Mouse (Mus musculus): ENCODE data around the gene Elavl4.

Elavl4 gene

GRCm38 (mm10) chr4:110351178-110352000 is at the start of gene Elavl4:
Gene Elavl4, minus strand, starts transcription at chr4:110351909.
- DNase-seq (ENCODE audit: low read depth, low spot score), result peak; percentile 50

GRCm38 (mm10) chr4:110397618-110398045 is 45.9 kb upstream of the Elavl4 start, which contains the start of gene Agbl4:
Gene Agbl4, plus strand, starts transcription at chr4:110397661.
- DNase-seq (ENCODE audit: low read depth, low spot score), result peak; percentile 65

GRCm38 (mm10) chr4:110396221-110396620 is 44.5 kb upstream of the Elavl4 start:
- DNase-seq (ENCODE audit: low read depth, low spot score), result no peak

- DNase-seq (ENCODE audit: low read depth, low spot score), result no peak
Measured at GRCm38 (mm10) chr4:110360568-110360967, 8.9 kb upstream of the Elavl4 start.

GRCm38 (mm10) chr4:110352001-110352369 is 276 bp upstream of the Elavl4 start:
- no peak for DNase-seq (ENCODE audit: low read depth, low spot score)

GRCm38 (mm10) chr4:110350856-110351177 is 892 bp downstream of the Elavl4 start:
- DNase-seq (ENCODE audit: low read depth, low spot score), result no peak

- no peak for DNase-seq (ENCODE audit: low read depth, low spot score)
Measured at GRCm38 (mm10) chr4:110323912-110324311, 27.8 kb downstream of the Elavl4 start.

- DNase-seq (ENCODE audit: low read depth, low spot score), result peak; percentile 43
Measured at GRCm38 (mm10) chr4:110312126-110312525, 39.6 kb downstream of the Elavl4 start.

GRCm38 (mm10) chr4:110306972-110307371 is 44.7 kb downstream of the Elavl4 start:
- no peak for DNase-seq (ENCODE audit: low read depth, low spot score)

GRCm38 (mm10) chr4:110306559-110306958 is 45.1 kb downstream of the Elavl4 start:
- no peak for DNase-seq (ENCODE audit: low read depth, low spot score)

GRCm38 (mm10) chr4:110295793-110296192 is 55.9 kb downstream of the Elavl4 start:
- DNase-seq (ENCODE audit: low read depth, low spot score), result no peak

GRCm38 (mm10) chr4:110293238-110293637 is 58.5 kb downstream of the Elavl4 start:
- DNase-seq (ENCODE audit: low read depth, low spot score), result no peak

- no peak for DNase-seq (ENCODE audit: low read depth, low spot score)
Measured at GRCm38 (mm10) chr4:110292471-110292870, 59.2 kb downstream of the Elavl4 start.

GRCm38 (mm10) chr4:110290544-110291095 is 61.1 kb downstream of the Elavl4 start:
- no peak for DNase-seq (ENCODE audit: low read depth, low spot score)

- no peak for DNase-seq (ENCODE audit: low read depth, low spot score)
Measured at GRCm38 (mm10) chr4:110290056-110290455, 61.7 kb downstream of the Elavl4 start.

- no peak for DNase-seq (ENCODE audit: low read depth, low spot score)
Measured at GRCm38 (mm10) chr4:110287412-110288067, 64.2 kb downstream of the Elavl4 start.

GRCm38 (mm10) chr4:110286841-110287240 is 64.9 kb downstream of the Elavl4 start:
- DNase-seq (ENCODE audit: low read depth, low spot score), result no peak

- DNase-seq (ENCODE audit: low read depth, low spot score), result no peak
Measured at GRCm38 (mm10) chr4:110286371-110286781, 65.3 kb downstream of the Elavl4 start.

- DNase-seq (ENCODE audit: low read depth, low spot score), result no peak
Measured at GRCm38 (mm10) chr4:110285346-110286330, 66.1 kb downstream of the Elavl4 start.

- DNase-seq (ENCODE audit: low read depth, low spot score), result no peak
Measured at GRCm38 (mm10) chr4:110284446-110284845, 67.3 kb downstream of the Elavl4 start.

- DNase-seq (ENCODE audit: low read depth, low spot score), result no peak
Measured at GRCm38 (mm10) chr4:110270046-110270445, 81.7 kb downstream of the Elavl4 start.

All from WW6 (cell line).